Mouse (Mus musculus): ENCODE data around the gene Msrb3. TPM values are rescaled to one million over a fixed set of nuclear protein-coding genes. Genes with fewer than 3 reads are reported as not detected.
A peak's percentile ranks its signal among the peaks of the same experiment; 100 is the strongest.
"Not testable (repeated sequence)": the region's sequence is repeated elsewhere in the genome, so short reads cannot be mapped to it uniquely, and the experiment has no call there.

Msrb3 gene
- polyA plus RNA-seq, 1 experiment from 2014 or later = 11.4 TPM

DNA sequence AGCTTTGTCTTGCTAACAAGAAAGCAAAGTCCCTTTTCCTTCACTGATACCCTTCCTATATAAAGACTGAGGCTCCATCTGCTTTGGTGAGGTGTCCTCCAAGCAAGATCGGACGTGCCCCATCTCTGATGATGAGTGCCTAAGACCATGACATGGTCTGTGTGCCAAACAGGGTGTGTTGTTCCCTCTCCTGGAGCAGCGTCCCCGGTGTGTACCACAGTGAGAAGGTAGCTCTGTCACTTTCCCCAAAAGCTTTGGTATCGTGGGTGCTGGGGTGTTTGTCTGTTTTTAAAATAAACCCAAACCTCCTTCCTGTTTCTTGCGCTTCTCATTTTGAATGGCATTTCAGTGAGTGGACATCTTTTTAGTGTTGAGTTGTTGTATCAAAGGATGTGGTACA is 139.0 kb downstream of the Msrb3 start:
- Histone ChIP-seq H3K9me3 (no peaks in the 10 kb centered on the region), H3K27me3 (no peaks in the 10 kb centered on the region), H3K4me1 (peaks cover 15% of the 10 kb centered on the region), H3K4me3 (replicated peaks) (no peak overlapping the region), H3K27ac (no peak overlapping the region), H3K9ac (no peak overlapping the region), H3K36me3 (replicated peaks) (no peaks in the 10 kb centered on the region), H3K4me2 (no peak overlapping the region)
- no peak for ATAC-seq (ENCODE audit: low FRiP score)
- 98% methylated on average over 6 of the region's 6 CpGs for WGBS

DNA sequence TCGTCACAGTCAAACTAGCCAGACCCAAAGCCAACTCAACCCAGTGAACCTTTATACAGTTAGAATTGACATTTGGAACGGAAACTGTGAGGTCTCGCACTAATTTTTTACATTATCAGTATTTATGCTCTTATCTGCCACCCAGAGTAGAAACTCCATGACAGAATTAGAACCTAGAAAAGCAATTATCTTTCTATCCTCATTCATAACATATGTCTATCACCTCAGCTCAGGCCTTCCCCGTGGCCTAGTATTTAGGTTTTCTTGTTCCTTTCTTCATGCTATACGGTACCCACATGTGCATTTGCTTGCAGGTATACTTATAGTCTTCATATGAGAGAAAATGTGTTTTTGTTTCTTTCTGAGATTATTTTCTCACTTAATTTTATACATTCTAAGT is 146.4 kb downstream of the Msrb3 start:
- no peak overlapping the region for H3K9ac ChIP-seq
- no peak for ATAC-seq (ENCODE audit: low FRiP score)
- H3K36me3 ChIP-seq (replicated peaks) = no peaks in the 10 kb centered on the region
- 97% methylated on average over 5 of the region's 5 CpGs for WGBS
- H3K9me3 ChIP-seq = no peaks in the 10 kb centered on the region
- no peaks in the 10 kb centered on the region for H3K27me3 ChIP-seq
- no peaks in the 10 kb centered on the region for H3K4me1 ChIP-seq
- H3K4me3 ChIP-seq (replicated peaks) = no peak overlapping the region
- no peak overlapping the region for H3K27ac ChIP-seq
- no peak overlapping the region for H3K4me2 ChIP-seq

DNA sequence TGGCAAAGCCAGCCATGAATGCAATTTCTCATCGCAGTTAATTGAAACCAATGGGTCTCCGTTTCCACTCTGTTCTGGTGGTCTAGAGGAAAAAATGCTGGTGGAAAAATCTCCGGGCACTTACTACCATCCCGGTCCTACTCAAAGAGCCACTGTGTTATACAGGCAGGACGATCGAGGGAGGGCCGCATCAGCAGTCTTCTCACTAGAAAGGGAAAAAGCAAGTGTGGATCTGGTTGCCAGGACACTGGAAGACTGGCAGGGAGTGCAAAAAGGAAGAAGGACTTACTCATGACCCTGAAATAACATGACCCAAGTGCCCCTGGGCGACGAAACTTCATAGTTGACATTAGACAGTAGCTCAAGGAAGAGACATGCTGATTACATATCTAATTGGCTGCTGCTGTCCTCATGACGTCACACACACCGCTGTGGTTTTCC is 147.1 kb downstream of the Msrb3 start:
- ATAC-seq (ENCODE audit: low FRiP score) = no peak
- no peaks in the 10 kb centered on the region for H3K36me3 ChIP-seq (replicated peaks)
- H3K27me3 ChIP-seq = no peaks in the 10 kb centered on the region
- no peak overlapping the region for H3K4me3 ChIP-seq (replicated peaks)
- no peaks in the 10 kb centered on the region for H3K4me1 ChIP-seq
- no peak overlapping the region for H3K9ac ChIP-seq
- H3K9me3 ChIP-seq = no peaks in the 10 kb centered on the region
- WGBS = 75% methylated on average over 11 of the region's 11 CpGs
- H3K4me2 ChIP-seq = no peak overlapping the region
- no peak overlapping the region for H3K27ac ChIP-seq

DNA sequence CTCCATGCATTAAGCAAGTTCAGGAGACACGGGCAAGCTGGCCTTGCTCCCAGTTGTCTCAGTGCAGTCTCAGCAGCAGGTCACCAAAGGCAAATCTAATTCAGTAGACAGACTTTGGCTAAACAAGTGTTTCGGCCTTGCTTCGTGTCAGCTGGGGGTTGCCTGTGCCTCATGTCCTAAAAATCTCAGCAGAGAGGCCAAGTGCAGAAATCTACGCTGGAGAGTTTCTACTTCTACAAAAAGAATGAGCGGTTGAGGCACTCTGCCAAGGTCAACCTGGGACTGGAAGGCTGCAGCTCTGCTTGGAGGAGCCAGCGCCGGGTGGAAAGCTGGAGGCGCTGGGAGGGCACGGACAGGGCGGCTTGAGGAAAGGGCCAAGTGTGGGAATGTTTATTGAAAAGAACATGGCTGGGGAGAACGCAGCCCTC is 147.6 kb downstream of the Msrb3 start:
- no peaks in the 10 kb centered on the region for H3K36me3 ChIP-seq (replicated peaks)
- 83% methylated on average over 11 of the region's 11 CpGs for WGBS
- no peak overlapping the region for H3K27ac ChIP-seq
- H3K4me2 ChIP-seq = no peak overlapping the region
- H3K9ac ChIP-seq = no peak overlapping the region
- H3K9me3 ChIP-seq = no peaks in the 10 kb centered on the region
- H3K4me3 ChIP-seq (replicated peaks) = no peak overlapping the region
- H3K27me3 ChIP-seq = peaks cover 1% of the 10 kb centered on the region
- no peaks in the 10 kb centered on the region for H3K4me1 ChIP-seq
- ATAC-seq (ENCODE audit: low FRiP score) = no peak

DNA sequence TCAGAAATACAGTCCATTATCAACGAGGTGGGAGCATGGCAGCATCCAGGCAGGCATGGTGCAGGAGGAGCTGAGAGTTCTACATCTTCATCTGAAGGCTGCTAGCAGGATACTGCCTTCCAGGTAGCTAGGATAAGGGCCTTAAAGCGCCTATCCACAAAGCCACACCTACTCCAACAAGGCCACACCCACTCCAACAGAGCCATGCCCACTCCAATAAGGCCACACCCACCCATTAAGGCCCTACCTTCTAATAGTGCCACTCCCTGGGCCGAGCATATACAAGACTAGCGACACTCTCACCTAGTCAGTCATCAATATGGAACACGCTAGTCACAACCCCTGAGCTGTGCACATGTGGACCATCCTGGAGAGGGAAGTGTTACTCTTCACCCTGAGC is 149.3 kb downstream of the Msrb3 start:
- not testable (repeated sequence) for H3K4me2 ChIP-seq; H3K9me3 ChIP-seq; H3K27me3 ChIP-seq; H3K4me3 ChIP-seq (replicated peaks); H3K27ac ChIP-seq; ATAC-seq (ENCODE audit: low FRiP score); H3K36me3 ChIP-seq (replicated peaks); H3K9ac ChIP-seq
- H3K4me1 ChIP-seq = peaks cover 14% of the 10 kb centered on the region
- WGBS = 92% methylated on average over 5 of the region's 5 CpGs

DNA sequence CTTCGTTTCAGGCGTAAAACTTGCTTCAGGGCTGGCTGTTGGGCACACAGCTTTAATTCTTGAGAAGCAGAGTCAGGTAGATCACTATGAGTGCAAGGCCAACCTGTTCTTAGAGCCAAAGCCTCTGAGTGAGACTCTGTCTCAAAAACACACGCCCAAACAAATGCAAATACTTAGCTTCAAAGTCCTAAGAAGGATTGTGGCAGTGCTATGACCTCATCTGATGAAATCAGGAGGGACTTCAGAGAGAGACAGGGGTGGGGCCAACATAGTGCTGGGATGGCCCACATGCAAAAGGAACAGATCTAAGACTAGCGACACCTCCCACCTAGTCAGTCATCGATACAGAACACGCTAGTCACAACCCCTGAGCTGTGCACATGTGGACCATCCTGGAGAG is 150.7 kb downstream of the Msrb3 start:
- no peak for ATAC-seq (ENCODE audit: low FRiP score)
- no peaks in the 10 kb centered on the region for H3K36me3 ChIP-seq (replicated peaks)
- no peak overlapping the region for H3K9ac ChIP-seq
- H3K27me3 ChIP-seq = peaks cover 9% of the 10 kb centered on the region
- H3K27ac ChIP-seq = no peak overlapping the region
- no peaks in the 10 kb centered on the region for H3K9me3 ChIP-seq
- H3K4me2 ChIP-seq = no peak overlapping the region
- WGBS = 84% methylated on average over 6 of the region's 6 CpGs
- H3K4me3 ChIP-seq (replicated peaks) = no peak overlapping the region
- H3K4me1 ChIP-seq = peaks cover 14% of the 10 kb centered on the region

DNA sequence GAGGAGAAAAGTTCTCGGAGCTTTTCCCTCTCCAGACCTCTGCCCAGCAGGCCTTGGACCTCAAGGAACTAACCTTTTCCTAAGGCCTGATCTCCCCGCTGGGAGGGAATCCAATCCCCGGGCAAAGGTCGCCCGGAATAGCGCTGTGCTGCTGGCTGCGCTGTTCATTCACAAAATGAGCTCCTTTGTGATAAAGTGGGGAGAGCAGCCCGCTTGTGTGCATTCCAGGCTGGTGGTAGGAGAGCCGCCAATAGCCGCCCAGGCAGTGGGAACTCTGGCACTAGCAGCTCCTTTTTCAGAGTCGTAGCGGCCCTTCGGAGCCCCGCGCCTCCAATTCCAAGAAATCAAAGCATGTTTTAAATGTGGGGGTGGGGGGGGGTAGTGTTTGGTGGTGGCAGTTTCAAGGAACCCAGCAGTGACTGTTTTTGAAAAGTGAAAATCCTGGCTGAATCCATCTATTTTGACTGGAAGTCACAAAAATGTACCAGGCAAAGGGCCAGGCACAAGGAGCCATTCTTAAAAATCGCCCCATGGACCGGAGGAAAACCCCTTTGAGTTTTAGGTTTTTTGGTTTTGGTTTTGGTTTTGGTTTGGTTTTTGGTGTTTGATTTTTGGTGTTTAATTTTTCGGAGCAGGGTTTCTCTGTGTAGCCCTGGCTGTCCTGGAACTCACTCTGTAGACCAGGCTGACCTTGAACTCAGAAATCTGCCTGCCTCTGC is 153.6 kb downstream of the Msrb3 start:
- H3K4me2 ChIP-seq = peak overlapping the region; percentile 64
- peaks cover 14% of the 10 kb centered on the region for H3K4me1 ChIP-seq
- H3K27me3 ChIP-seq = peaks cover 26% of the 10 kb centered on the region
- no peaks in the 10 kb centered on the region for H3K9me3 ChIP-seq
- H3K4me3 ChIP-seq (replicated peaks) = peak overlapping the region; percentile 36
- H3K9ac ChIP-seq = peak overlapping the region; percentile 53
- no peaks in the 10 kb centered on the region for H3K36me3 ChIP-seq (replicated peaks)
- H3K27ac ChIP-seq = peak overlapping the region; percentile 89
- 5% methylated on average over 18 of the region's 18 CpGs for WGBS
- peak; percentile 93 for ATAC-seq (ENCODE audit: low FRiP score)

DNA sequence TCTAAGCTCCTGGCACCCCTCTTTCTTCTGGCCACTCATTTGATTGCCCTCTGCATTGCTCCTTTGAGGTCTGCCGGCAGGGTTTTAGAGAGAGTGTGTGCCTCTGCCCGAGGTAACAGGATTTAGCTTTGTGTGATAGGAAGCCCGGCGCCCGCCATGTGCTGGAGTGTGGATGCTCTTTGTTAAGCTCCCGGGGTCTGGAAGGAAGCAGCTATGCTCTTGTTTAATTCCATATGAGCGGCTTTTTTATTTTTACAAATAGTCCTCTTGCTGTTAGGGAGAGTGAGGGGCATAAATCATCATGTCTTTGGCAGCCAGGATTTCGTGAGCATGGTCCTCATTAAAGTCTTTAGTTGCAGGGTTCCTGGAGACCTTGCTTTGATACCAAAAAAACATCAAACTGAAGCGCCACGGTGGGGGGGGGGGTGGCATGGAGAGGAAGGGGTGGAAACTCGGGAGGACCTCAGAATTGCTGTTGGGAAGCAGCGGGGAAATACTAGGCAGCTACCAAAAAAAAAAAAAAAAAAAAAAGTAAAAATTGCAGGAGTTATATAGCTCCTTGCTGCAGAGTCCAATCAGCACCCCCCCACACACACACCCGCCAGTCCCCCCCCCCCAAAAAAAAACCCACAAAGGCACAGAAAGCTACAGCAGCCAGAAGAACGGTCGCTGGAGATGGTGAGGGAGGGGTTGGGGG is 154.3 kb downstream of the Msrb3 start:
- peaks cover 27% of the 10 kb centered on the region for H3K27me3 ChIP-seq
- ATAC-seq (ENCODE audit: low FRiP score) = peak; percentile 62
- peak overlapping the region; percentile 36 for H3K4me3 ChIP-seq (replicated peaks)
- peak overlapping the region; percentile 53 for H3K9ac ChIP-seq
- peak overlapping the region; percentile 64 for H3K4me2 ChIP-seq
- peak overlapping the region; percentile 89 for H3K27ac ChIP-seq
- H3K9me3 ChIP-seq = no peaks in the 10 kb centered on the region
- under 1% methylated on average over 15 of the region's 15 CpGs for WGBS
- no peaks in the 10 kb centered on the region for H3K36me3 ChIP-seq (replicated peaks)
- H3K4me1 ChIP-seq = peaks cover 14% of the 10 kb centered on the region

DNA sequence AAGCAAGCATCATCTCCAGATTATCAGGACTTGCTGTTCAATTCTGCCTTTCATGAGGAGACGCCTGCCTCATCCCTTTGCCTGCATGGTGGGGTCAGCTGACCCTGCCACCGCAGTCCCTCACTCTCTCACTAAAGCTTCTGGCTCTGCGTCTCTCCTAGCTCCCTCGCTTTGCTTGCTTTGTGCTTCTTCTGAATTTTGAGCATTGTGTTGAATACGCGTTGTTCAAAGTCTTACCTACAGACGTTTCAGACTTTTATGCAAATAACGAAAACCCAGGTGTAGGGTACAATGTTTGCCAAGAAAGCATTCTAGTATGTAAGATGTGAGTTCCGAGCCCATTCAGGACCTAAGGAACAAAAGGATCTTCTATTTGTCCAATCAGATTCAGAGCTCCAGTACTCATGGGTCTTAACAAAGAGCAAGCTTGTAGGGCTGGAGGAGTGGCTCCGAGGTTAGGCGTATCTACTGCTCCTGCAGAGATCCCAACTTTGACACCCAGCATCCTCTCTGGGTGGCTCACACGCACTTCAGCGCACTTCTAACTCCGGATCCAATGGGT is 162.3 kb downstream of the Msrb3 start:
- Histone ChIP-seq H3K27ac (no peak overlapping the region), H3K4me2 (peak overlapping the region; percentile 56), H3K27me3 (peaks cover 23% of the 10 kb centered on the region; the same call in 1 of the 2 replicates), H3K9me3 (no peaks in the 10 kb centered on the region), H3K4me1 (peaks cover 17% of the 10 kb centered on the region), H3K9ac (peak overlapping the region; percentile 21; the same call in 1 of the 2 replicates), H3K4me3 (replicated peaks) (peak overlapping the region; percentile 31; the same call in 1 of the 2 replicates), H3K36me3 (replicated peaks) (no peaks in the 10 kb centered on the region)
- peak; percentile 63; the same call in 1 of the 2 replicates for ATAC-seq (ENCODE audit: low FRiP score)
- WGBS = 6% methylated on average over 14 of the region's 14 CpGs

DNA sequence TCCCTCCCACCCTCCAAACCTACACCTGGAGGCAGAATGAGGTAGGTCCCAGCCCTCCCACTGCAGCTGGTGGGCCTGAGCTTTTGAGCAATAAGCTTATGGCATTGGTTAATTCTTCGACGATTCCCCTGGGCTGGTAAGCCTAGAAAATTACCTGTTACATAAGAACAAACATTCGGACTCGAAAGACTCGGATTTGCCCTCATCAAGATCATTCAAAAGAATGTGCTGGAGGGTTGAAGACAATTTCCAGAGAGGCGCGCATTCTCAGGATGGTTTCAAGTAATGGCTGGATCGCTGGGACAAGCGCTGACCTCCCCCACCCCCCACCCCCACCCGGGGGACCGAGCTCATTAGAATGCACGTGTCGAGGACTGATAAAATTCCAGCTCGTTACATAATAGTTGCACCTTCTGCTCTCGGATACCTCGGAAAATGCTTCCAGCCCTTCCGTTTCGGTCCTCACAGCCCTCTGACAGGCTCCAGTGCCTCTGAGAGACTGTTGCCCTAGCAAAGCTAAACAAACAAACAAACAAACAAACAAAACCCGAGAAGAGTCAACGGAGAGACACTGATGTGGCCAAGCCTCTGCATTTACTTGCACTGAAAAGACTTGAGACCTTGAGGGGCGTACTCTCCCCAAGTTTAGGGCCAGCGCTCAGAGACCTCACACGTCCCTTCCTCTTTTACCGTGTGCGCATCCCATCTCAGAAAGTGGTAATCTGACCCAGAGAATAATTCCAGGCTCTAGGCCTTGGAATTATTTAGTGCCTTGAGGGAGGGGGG is 163.0 kb downstream of the Msrb3 start:
- peak overlapping the region; percentile 25; the same call in 1 of the 2 replicates for H3K9ac ChIP-seq
- ATAC-seq (ENCODE audit: low FRiP score) = no peak; the same call in 1 of the 2 replicates
- H3K36me3 ChIP-seq (replicated peaks) = no peaks in the 10 kb centered on the region
- peak overlapping the region; percentile 31 for H3K4me3 ChIP-seq (replicated peaks)
- H3K9me3 ChIP-seq = no peaks in the 10 kb centered on the region
- H3K27me3 ChIP-seq = peaks cover 17% of the 10 kb centered on the region; the same call in 1 of the 2 replicates
- no peak overlapping the region for H3K27ac ChIP-seq
- peak overlapping the region; percentile 56 for H3K4me2 ChIP-seq
- WGBS = 5% methylated on average over 25 of the region's 25 CpGs
- peaks cover 17% of the 10 kb centered on the region for H3K4me1 ChIP-seq

DNA sequence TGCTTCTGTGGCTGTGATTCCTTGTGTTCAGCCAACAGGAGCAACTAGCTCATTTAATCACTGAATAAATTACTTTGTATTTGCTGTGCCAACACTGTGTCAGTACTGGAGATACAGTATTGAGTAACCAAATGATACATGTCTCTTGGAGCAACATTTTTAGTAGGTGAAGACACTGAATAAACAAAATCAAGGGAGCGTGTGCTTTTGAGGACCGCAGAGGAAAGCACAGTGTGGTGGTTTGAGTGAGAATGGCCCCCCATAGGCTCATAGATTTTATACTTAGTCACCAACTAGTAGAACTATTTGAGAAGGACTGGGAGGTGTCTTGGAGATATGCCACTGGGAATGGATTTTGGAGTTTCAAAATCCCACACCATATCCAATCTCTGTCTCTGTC is 164.5 kb downstream of the Msrb3 start:
- Histone ChIP-seq H3K4me1 (peaks cover 17% of the 10 kb centered on the region), H3K9me3 (no peaks in the 10 kb centered on the region), H3K9ac (no peak overlapping the region), H3K27me3 (peaks cover 14% of the 10 kb centered on the region; the same call in 1 of the 2 replicates), H3K4me3 (replicated peaks) (no peak overlapping the region), H3K4me2 (no peak overlapping the region), H3K36me3 (replicated peaks) (no peaks in the 10 kb centered on the region), H3K27ac (no peak overlapping the region)
- WGBS = 98% methylated on average over 2 of the region's 2 CpGs
- ATAC-seq (ENCODE audit: low FRiP score) = no peak
